Mouse (Mus musculus) embryonic facial prominence, embryonic 13.5 days (tissue): Measurements from ENCODE around the gene Fam171b. TPM values are rescaled to one million over a fixed set of nuclear protein-coding genes. Genes with fewer than 3 reads are reported as not detected.

ENCODE experiments used
- ATAC-seq: fragments of 200-750 bp; cut with Nextera tagmentation; 2 replicates; pipeline ENCODE4 v1.8.0; 2017; ENCODE audit warnings: low read depth; ENCODE audit not compliant: insufficient number of reproducible peaks, insufficient read depth, low FRiP score, low TSS enrichment
- H3K27ac ChIP-seq: fragments of 300-500 bp; sonication (generic); 2 replicates; pipeline ENCODE4 v1.5.1; 2015; ENCODE audit warnings: moderate library complexity, mild to moderate bottlenecking, inconsistent platforms
- H3K27me3 ChIP-seq: fragments of 300-500 bp; sonication (generic); 2 replicates; pipeline ENCODE4 v1.6.1; 2015; ENCODE audit warnings: mild to moderate bottlenecking, inconsistent platforms
- H3K36me3 ChIP-seq: fragments of 300-500 bp; sonication (generic); 2 replicates; pipeline ENCODE4 v1.6.1; 2015; ENCODE audit warnings: mild to moderate bottlenecking, inconsistent platforms
- H3K4me1 ChIP-seq: fragments of 300-500 bp; sonication (generic); 2 replicates; pipeline ENCODE4 v1.6.1; 2015; ENCODE audit warnings: inconsistent platforms
- H3K4me2 ChIP-seq: fragments of 300-500 bp; sonication (generic); 2 replicates; pipeline ENCODE4 v1.6.1; 2015; ENCODE audit warnings: moderate library complexity, mild to moderate bottlenecking, inconsistent platforms
- H3K4me3 ChIP-seq: fragments of 300-500 bp; sonication (generic); 2 replicates; pipeline ENCODE4 v1.5.1; 2015; ENCODE audit warnings: mild to moderate bottlenecking, inconsistent platforms
- H3K9ac ChIP-seq: fragments of 300-500 bp; sonication (generic); 2 replicates; pipeline ENCODE4 v1.6.1; 2015; ENCODE audit warnings: mild to moderate bottlenecking, inconsistent platforms
- H3K9me3 ChIP-seq: fragments of 300-500 bp; sonication (generic); 2 replicates; pipeline ENCODE4 v1.6.1; 2016; ENCODE audit warnings: inconsistent platforms
- WGBS: fragments of 180-500 bp; shearing (Covaris S2); methylation state at CpG from one replicate; pipeline ENCODE4 v1.1.7; 2015; ENCODE audit warnings: mixed read lengths; 5-methylcytosine and 5-hydroxymethylcytosine counted together
- polyA plus RNA-seq: library from polyadenylated mRNA; unstranded; fragments of >200 nt; fragmentation: Nextera tagmentation; extraction: Ambion mirVana; gene quantifications from 2 replicates; pipeline ENCODE4 v1.2.1, GENCODE M21; 2015

The Fam171b gene
- polyA plus RNA-seq, 1 experiment from 2014 or later = 15.2 TPM

DNA sequence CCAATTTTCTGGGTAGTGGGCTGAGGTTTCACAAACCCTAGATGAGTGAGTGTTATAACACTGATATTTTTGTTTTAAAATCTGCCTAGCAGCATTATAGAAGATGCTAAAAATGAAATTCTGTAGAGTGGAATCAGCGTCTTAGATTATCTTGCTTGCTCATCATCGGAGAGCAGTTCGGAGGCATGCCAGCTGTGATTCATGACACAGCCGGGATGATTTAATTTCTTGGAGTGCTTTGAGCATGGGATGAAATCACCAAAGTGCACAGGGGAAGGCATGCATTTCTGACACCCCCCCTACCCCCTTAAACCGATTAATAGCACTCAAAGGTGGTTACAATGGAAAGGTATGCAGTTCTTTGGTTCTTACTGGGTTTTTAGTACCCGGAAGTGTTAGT is 1.6 kb downstream of the Fam171b start:
- H3K4me3 ChIP-seq = peak overlapping the region; percentile 67

DNA sequence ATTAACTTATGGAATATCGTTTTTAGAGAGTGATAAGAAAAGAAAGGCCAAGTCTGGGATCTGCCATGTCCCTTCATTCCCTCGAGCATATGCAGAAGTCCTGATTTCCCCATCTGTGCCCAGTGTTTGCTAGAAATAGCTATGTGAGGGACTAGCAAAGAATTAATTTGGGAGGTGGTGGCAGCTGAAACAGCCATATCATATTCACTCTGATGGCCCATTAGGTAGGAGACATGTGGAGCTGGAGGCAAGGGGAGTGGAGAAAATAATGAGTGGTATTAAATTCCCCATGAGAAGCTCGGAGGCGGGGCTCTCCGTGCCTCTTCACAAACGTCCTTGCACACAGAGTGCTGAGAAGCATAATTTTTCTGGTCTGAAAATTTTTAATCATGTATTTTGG is 3.7 kb downstream of the Fam171b start:
- WGBS = 42% methylated on average over 6 of the region's 6 CpGs
- no peak overlapping the region for H3K27ac ChIP-seq
- ATAC-seq = no peak

More for the DNA sequence above, 1.6 kb downstream of the Fam171b start:
- no peak overlapping the region for H3K27ac ChIP-seq
- WGBS = 37% methylated on average over 6 of the region's 6 CpGs
- no peak for ATAC-seq
- no peak overlapping the region for H3K9ac ChIP-seq
- H3K36me3 ChIP-seq = no peaks in the 10 kb centered on the region
- peaks cover 13% of the 10 kb centered on the region for H3K4me1 ChIP-seq
- H3K27me3 ChIP-seq = no peaks in the 10 kb centered on the region
- H3K4me2 ChIP-seq = peak overlapping the region; percentile 78
- H3K9me3 ChIP-seq = no peaks in the 10 kb centered on the region

DNA sequence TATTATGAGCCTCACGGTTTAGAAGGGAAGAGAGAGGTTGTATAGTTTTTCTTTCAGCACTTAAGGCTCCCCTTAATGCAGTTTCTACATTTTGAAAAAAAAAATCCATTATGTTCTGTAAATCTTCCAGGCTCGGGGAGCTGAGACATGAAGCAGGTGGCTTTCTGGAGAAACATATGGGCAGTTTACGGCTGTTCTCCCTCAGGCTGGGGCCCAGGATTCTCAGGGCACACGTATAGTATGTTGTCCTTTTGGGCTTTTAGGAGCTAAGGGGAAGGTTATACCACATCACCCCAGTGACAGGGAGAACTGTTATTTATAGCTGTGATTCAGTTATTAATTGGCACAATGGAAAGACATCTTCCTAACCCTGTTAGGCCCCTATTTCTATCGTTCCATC is 12.7 kb downstream of the Fam171b start:
- Histone ChIP-seq H3K4me1 (no peaks in the 10 kb centered on the region), H3K36me3 (no peaks in the 10 kb centered on the region), H3K27ac (no peak overlapping the region), H3K27me3 (no peaks in the 10 kb centered on the region), H3K9ac (no peak overlapping the region), H3K4me3 (no peak overlapping the region), H3K4me2 (no peak overlapping the region), H3K9me3 (no peaks in the 10 kb centered on the region)
- WGBS = 68% methylated on average over 5 of the region's 5 CpGs
- ATAC-seq = no peak

More for the DNA sequence above, 3.7 kb downstream of the Fam171b start:
- no peak overlapping the region for H3K4me3 ChIP-seq
- no peak overlapping the region for H3K9ac ChIP-seq
- H3K27me3 ChIP-seq = no peaks in the 10 kb centered on the region
- H3K4me2 ChIP-seq = no peak overlapping the region
- H3K4me1 ChIP-seq = peaks cover 13% of the 10 kb centered on the region
- no peaks in the 10 kb centered on the region for H3K36me3 ChIP-seq
- H3K9me3 ChIP-seq = no peaks in the 10 kb centered on the region

DNA sequence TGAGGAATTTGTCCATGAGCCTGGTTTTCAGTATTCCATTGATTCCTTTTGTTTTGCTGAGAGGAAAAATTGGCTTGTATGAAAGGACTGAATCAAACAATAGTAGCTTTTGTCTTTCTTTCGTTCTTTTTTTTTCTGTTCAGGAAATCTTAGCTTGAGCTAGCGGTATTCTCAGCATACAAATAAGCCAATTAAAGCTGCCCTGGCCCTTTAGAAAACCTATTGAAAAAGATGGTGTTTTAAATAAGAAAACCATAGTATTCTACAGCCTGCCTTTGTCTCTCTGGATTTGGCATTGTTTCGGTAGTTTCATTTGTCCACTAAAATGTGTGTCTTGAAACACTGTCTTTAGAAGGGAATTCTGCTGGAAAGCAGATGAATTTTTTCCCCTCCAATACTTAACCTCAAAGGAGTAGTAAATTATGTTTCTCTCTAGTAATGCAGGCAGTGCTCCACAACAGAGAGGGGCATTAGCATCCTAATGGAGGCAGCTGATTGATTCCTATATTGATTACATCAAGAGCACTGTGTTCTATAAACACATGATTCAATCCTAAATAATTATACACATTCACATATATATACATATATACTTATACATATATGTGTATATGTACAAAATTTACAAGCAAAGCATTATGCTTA is 16.6 kb downstream of the Fam171b start:
- no peak overlapping the region for H3K9ac ChIP-seq
- no peak overlapping the region for H3K4me3 ChIP-seq
- H3K36me3 ChIP-seq = no peaks in the 10 kb centered on the region
- H3K27ac ChIP-seq = no peak overlapping the region
- H3K4me1 ChIP-seq = no peaks in the 10 kb centered on the region
- H3K9me3 ChIP-seq = no peaks in the 10 kb centered on the region
- no peak overlapping the region for H3K4me2 ChIP-seq
- WGBS = 52% methylated on average over 3 of the region's 3 CpGs
- no peaks in the 10 kb centered on the region for H3K27me3 ChIP-seq
- no peak for ATAC-seq

DNA sequence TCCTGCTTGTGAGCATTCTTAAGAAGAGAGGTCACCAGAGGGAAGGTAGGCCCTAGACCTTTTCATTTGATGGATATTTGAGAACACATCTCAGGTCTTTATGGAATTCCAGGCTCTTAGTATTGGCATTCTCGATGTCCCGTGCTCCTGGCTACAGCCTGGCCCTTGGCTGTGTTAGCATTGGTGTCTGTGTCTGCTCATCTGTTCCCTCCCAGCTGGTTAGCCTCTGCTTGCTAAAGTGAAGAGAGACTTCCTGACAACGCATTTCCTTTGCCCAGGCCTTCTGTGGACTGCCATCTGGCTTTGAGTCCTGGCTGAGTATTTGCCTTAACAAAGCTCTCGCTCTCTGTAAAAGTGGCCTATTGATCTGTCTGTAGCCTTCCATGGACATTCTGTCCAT is 20.5 kb downstream of the Fam171b start:
- H3K9me3 ChIP-seq = no peaks in the 10 kb centered on the region
- H3K4me3 ChIP-seq = no peak overlapping the region

DNA sequence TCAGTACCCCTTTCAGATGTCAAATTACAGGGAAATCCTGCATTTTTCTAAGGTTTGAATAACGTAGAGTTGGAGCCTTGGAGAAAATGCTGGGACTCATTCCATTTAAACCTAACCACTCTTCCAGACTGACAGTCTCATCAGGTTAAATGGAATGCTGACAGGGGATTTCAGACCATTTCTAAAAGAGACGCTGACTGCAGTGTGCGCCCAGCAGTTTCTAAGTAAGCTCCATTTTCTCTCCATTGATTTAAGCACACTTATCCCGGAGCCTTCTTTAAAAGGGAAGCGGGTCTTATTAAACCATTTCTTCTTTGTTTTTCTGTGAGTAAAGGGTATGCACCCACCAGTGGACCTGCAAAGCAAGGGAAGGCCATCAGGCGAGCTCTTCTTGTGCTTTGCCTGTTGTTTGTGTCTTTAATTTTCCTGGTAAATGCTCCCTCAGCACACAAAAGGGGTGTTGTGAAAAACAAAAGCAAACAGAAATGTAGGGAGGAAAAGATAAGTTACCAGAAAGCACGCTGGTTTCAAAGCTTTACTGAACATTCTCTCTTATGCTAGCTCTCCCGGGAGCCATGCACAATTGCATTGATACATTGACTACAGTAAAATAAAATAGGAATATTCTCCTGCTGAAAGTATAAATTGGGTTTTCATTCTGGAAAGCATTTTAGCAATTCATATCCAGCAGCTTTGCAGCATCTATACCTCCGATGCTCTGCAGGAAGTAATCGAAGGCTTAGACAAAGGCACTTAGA is 23.1 kb downstream of the Fam171b start:
- H3K4me1 ChIP-seq = no peaks in the 10 kb centered on the region
- no peak for ATAC-seq
- H3K9ac ChIP-seq = no peak overlapping the region
- no peaks in the 10 kb centered on the region for H3K36me3 ChIP-seq
- H3K27ac ChIP-seq = no peak overlapping the region
- 72% methylated on average over 10 of the region's 10 CpGs for WGBS
- no peak overlapping the region for H3K4me2 ChIP-seq
- no peaks in the 10 kb centered on the region for H3K27me3 ChIP-seq
- H3K9me3 ChIP-seq = no peaks in the 10 kb centered on the region
- no peak overlapping the region for H3K4me3 ChIP-seq

More for the DNA sequence above, 20.5 kb downstream of the Fam171b start:
- H3K27me3 ChIP-seq = no peaks in the 10 kb centered on the region
- no peak overlapping the region for H3K27ac ChIP-seq
- 83% methylated on average over 4 of the region's 4 CpGs for WGBS
- no peak overlapping the region for H3K4me2 ChIP-seq
- H3K4me1 ChIP-seq = no peaks in the 10 kb centered on the region
- H3K9ac ChIP-seq = no peak overlapping the region
- ATAC-seq = no peak
- H3K36me3 ChIP-seq = no peaks in the 10 kb centered on the region

DNA sequence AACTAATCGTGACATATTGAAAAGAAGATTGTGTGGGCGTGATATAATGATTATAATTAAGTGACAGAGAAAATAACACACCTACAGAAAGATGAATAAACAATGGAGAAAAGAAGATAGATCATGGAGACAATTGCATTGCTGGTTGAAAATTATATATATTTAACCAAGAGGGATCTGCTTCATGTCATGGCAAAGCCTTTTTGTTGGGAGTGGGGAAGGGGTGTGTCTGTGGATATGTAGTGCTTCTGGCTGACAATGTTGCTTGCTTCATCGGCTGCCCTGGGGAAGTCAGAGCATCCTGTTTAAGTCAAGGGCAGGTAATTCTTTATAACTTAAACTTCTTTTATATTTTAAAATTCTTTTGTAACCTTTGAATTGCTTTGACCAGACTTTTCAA is 36.1 kb downstream of the Fam171b start:
- Histone ChIP-seq H3K4me2 (no peak overlapping the region), H3K9me3 (no peaks in the 10 kb centered on the region), H3K36me3 (no peaks in the 10 kb centered on the region), H3K27me3 (no peaks in the 10 kb centered on the region), H3K4me1 (no peaks in the 10 kb centered on the region), H3K27ac (no peak overlapping the region), H3K4me3 (no peak overlapping the region), H3K9ac (no peak overlapping the region)
- WGBS = 78% methylated on average over 3 of the region's 3 CpGs
- ATAC-seq = no peak

DNA sequence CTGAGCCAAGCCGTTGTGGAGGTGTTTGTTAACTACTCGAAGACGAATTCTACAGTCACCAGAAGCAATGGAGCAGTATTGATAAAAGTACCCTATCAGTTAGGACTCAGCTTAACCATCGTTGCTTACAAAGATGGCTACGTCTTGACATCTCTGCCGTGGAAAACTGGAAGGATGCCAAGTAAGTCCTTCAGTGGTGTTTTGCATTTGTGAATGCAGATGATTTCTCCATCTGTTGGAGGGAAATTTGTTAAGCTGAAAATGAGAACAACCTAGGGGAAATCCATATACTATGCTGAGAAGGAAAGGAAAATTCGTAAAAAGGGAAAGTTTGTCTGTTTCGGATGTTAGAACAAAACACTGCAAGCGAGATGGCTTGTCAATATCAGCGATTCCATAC is 41.0 kb downstream of the Fam171b start:
- H3K9ac ChIP-seq = no peak overlapping the region
- H3K27ac ChIP-seq = no peak overlapping the region
- H3K4me3 ChIP-seq = no peak overlapping the region
- H3K9me3 ChIP-seq = no peaks in the 10 kb centered on the region
- H3K4me1 ChIP-seq = no peaks in the 10 kb centered on the region
- no peak overlapping the region for H3K4me2 ChIP-seq
- WGBS = 85% methylated on average over 10 of the region's 10 CpGs
- no peaks in the 10 kb centered on the region for H3K36me3 ChIP-seq
- H3K27me3 ChIP-seq = no peaks in the 10 kb centered on the region
- no peak for ATAC-seq

DNA sequence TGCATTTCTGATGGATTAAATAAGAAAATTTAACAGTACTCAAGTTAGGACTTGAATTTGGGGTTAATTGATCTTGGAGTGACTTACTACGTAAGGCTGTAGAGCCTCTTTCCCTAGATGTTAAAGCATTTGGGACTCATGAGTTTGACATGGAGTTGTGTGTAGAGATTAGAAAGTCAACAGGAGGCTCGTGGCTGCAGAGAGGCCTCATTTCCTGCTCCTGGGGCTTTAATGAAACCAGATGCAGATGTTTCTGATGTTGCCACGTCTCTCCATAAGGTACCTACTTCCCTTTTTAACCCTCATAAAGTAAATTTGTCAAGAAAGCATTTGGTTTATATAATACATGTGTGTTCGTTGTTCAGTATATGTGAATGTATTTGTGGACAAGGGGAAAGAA is 43.8 kb downstream of the Fam171b start:
- H3K4me2 ChIP-seq = no peak overlapping the region
- no peak overlapping the region for H3K27ac ChIP-seq

DNA sequence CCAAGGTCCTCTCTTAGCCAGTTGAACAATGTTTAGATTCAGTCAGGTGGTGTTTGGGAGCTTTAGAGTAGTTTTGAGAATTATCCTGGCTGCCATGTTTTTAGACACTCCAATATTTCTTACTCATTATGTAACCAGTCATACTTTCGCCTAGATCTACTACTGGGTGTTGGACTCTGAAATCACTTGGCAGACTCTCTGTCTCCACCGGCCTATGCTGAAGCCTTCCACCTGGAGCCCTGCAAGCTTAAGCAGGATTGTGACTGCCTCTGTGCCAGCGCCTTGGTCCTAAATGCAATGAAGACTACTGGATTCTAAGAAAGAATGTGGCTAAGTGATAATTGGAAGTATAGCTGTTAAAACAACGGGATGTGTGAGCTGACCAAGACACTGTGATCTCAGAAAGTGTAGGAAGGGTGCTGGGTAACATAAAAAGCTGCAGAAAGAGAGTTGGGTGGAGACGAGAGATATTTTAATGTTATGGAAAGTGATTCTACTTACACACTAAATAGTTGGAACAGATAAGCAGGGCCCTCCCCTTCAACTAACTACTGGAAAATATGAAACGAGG is 71.5 kb downstream of the Fam171b start:
- H3K9ac ChIP-seq = no peak overlapping the region
- H3K27ac ChIP-seq = no peak overlapping the region
- H3K9me3 ChIP-seq = no peaks in the 10 kb centered on the region
- H3K36me3 ChIP-seq = peaks cover 4% of the 10 kb centered on the region; the same call in 1 of the 2 replicates
- H3K27me3 ChIP-seq = no peaks in the 10 kb centered on the region
- H3K4me1 ChIP-seq = no peaks in the 10 kb centered on the region
- no peak overlapping the region for H3K4me2 ChIP-seq
- WGBS = 83% methylated on average over 6 of the region's 6 CpGs
- no peak overlapping the region for H3K4me3 ChIP-seq
- no peak for ATAC-seq

More for the DNA sequence above, 43.8 kb downstream of the Fam171b start:
- no peaks in the 10 kb centered on the region for H3K36me3 ChIP-seq
- H3K4me1 ChIP-seq = no peaks in the 10 kb centered on the region
- no peak overlapping the region for H3K9ac ChIP-seq
- H3K4me3 ChIP-seq = no peak overlapping the region
- ATAC-seq = no peak
- H3K27me3 ChIP-seq = no peaks in the 10 kb centered on the region
- 21% methylated on average over 4 of the region's 4 CpGs for WGBS
- H3K9me3 ChIP-seq = no peaks in the 10 kb centered on the region

DNA sequence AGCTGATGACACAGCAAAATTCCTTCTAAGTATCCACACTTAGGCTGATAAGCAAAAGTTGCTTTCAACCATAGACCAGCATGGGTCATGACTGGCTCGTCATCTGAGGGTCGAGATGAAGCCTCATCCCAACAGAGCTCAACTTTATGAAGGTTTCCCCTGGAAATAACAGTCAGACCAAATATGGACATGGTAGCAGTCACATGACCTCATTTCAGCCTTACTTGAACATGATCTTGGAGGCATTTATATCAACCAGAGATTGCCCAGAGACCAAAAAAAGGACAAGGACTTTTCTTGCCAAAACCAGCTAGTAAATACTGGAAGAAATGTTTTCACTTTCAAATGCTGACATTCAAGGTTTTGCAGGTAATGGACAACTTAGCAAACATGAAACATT is 81.3 kb downstream of the Fam171b start:
- Histone ChIP-seq H3K4me2 (no peak overlapping the region), H3K4me3 (no peak overlapping the region), H3K27ac (no peak overlapping the region), H3K36me3 (no peaks in the 10 kb centered on the region), H3K4me1 (no peaks in the 10 kb centered on the region), H3K27me3 (no peaks in the 10 kb centered on the region), H3K9ac (no peak overlapping the region), H3K9me3 (no peaks in the 10 kb centered on the region)
- ATAC-seq = no peak
- WGBS = 86% methylated on average over 2 of the region's 2 CpGs
